Mouse (Mus musculus): ENCODE results near the gene Smoc1. TPM values are rescaled to one million over a fixed set of nuclear protein-coding genes. Genes with fewer than 3 reads are reported as not detected.

Smoc1 gene
- polyA plus RNA-seq, 1 experiment: 3.8 TPM

DNA sequence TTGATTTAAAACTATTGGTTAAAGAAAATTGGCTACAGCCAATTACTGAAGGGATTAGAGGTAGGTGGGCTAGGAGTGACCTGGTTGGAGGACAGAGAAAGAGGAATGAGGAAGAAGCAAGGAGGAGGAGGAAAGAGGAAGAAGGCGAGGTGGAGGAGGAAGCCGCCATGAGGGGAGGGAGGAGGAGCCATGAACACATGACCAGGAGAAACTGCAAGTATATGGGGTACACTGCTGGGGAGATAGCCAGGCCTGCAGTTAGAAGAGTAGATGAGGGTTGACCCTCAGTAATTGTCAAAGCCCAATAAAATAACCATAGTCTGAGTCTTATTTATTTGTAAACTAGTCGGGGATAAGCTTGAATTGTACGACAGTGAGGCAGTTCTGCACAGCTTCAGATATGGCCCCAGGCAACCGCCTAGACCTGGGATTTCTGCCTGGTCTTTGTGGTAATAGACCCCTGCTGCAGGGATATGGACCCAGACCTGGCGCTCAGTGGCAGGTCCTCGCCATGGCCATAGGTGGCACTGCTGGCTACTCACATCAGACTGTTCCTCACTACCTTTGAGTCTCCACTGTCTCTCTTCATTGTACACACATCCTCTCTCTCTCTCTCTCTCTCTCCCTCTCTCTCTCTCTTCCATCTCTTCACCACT, 7.2 kb upstream of the Smoc1 start:
- DNase-seq (ENCODE audit: low read depth, low spot score): no peak
- WGBS: 80% methylated on average over 7 of the region's 7 CpGs

GRCm38 (mm10) chr12:81024407-81024806, 2.2 kb upstream of the Smoc1 start:
- WGBS: 87% methylated on average over 7 of the region's 7 CpGs
- no peak for DNase-seq (ENCODE audit: low read depth, low spot score)

DNA sequence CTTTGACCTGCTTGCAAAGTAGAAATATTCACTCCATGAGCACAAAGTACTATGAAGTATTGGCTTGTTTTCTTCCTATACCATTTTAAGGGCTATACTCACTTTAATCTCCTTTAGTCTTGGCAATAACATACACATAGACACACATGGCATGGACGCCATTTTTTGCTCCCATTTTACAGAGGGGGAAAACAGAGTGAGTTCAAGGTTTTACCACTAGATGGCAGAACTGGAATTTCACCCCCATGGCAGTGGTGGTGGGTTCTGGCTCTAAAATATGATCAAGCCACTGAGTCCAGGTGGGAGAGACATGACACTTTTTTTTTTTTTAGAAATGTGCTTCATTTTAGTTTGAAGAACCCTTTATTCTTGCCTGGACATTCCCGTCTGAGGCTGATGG, 1.6 kb upstream of the Smoc1 start:
- DNase-seq (ENCODE audit: low read depth, low spot score): no peak
- WGBS: 79% methylated on average over 2 of the region's 2 CpGs

DNA sequence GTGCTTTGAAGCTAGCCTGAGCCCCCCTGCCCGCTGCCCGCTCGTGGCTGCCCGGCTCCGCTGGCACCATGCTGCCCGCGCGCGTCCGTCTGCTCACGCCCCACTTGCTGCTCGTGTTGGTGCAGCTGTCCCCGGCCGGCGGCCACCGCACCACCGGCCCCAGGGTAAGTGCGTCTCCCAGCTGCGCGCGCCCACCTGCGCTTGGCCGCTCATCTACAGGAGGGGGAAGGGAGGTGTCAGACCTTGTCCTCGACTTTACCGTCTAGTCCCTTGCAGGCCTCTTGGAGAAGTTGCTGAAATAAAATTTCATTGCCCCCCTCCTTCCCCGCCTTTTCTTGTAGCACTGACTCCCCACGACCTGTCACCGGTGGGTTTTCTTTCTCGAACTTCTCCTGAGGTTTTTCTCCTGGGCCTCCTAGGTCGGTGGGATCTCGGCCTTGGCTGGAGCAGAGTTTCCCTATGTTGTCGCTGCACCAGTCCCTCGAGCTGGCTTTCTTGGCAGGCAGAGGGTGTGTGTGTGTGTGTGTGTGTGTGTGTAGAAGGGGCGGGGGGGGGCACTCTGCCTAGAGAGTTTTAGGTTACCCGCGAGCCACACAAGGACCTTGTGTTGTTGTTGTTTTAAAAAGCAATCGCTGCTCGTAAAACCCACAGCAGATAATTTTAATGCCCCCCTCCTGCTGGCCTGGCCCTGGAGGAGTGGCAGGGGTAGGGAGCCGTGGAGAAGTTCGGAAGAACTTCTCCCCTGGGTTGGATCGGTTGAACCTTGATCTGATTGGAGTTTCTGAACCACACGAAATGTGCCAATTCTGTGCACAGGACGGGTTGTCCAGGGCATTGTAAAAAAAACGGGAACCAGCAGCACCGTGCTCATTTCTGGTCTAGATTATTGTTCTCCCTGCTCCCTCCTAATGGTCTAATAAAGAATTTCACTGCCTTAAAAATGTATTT, 661 bp downstream of the Smoc1 start:
- DNase-seq (ENCODE audit: low read depth, low spot score): no peak
- 5% methylated on average over 45 of the region's 45 CpGs for WGBS

DNA sequence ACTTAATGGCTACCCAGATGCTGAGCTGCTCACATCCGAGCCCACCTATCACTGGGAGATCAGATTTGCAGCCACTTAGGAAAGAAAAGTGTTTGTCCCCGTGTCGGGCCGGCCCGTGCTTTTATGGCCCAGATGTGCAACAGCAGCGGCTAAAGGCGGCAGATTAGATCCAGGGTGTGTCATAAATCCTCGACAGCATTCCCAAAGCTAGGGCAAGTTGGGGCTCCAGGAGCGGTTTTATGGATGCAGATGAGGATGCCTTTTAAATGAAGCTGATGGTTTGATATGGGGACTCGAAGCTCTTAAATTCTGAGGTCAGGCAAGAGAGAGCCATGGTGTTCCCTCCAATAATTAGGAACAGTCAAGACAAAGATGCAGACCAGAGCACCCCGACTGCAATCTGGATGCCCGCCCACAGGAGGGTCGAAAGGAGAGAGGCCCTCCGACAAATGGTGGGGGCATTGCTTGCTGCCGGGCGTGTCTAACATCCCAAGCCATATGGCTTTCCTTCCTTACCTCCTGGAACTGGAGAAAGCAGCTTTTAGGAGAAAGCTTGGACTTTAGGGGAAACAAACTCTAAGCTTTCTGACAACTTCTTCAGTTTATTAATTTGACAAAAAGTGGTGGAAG, 1.8 kb downstream of the Smoc1 start:
- WGBS: 15% methylated on average over 16 of the region's 16 CpGs

DNA sequence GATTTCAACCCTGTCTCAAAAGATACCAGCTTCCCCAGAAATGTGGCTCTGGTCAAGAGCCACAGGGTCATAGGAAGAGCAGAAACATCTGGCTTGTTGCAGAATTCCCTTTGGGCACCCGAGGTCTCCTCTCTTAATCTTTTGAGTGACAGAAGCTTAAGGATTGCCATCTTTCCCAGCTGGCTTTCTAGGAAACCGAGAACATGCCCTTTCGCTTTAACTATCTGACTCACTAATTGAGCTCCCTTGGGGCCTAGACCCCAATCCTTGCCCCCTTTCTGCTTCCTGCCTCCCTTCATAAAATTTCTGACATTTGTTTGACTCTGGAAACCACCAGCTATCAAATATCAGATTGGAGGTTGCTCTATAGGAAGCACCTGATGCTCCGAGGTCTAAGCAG, 3.1 kb downstream of the Smoc1 start:
- WGBS: 78% methylated on average over 4 of the region's 4 CpGs
- DNase-seq (ENCODE audit: low read depth, low spot score): no peak

More for the DNA sequence above, 1.8 kb downstream of the Smoc1 start:
- no peak for DNase-seq (ENCODE audit: low read depth, low spot score)

GRCm38 (mm10) chr12:81031579-81031978, 5.0 kb downstream of the Smoc1 start:
- no peak for DNase-seq (ENCODE audit: low read depth, low spot score)
- 83% methylated on average over 7 of the region's 7 CpGs for WGBS

DNA sequence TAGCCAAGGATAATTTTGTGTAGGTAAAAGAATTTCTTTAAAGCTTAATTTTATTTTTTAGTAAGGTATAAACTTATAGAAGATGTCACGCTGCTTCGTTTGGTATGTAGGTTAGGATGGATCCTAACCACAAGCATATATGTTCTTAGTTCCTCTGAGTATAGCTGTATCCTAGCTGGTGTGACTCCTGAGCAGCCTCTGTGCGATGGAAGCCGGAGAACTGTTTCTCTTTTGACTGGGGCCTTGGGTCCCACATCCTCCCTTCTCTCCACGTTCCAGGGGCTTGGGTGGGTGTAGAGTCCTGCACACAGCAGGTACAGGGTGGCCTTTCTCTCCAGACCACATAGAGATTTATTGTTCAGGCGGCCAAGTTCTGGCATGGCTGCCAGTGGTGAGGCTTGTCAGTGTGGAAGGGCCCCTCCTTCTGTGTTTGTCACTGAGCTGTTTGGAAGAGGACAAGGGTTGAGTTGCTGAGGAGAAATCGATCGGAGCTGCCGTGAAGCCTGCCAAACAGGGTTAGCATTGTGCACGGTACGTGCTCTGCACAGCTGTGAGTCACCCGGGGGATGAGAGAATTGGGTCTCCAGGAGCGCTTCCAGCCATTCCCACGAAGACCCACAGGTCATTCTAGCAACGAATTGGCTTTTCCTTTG, 6.9 kb downstream of the Smoc1 start:
- 52% methylated on average over 15 of the region's 15 CpGs for WGBS
- no peak for DNase-seq (ENCODE audit: low read depth, low spot score)

GRCm38 (mm10) chr12:81034042-81034417, 7.4 kb downstream of the Smoc1 start:
- DNase-seq (ENCODE audit: low read depth, low spot score): no peak
- WGBS: 71% methylated on average over 4 of the region's 4 CpGs

GRCm38 (mm10) chr12:81035850-81036249, 9.2 kb downstream of the Smoc1 start:
- DNase-seq (ENCODE audit: low read depth, low spot score): no peak
- 75% methylated on average over 6 of the region's 6 CpGs for WGBS

- no peak for DNase-seq (ENCODE audit: low read depth, low spot score)
- 54% methylated on average over 11 of the region's 11 CpGs for WGBS
These were observed 17.0 kb downstream of the Smoc1 start for GRCm38 (mm10) chr12:81043616-81044015.

DNA sequence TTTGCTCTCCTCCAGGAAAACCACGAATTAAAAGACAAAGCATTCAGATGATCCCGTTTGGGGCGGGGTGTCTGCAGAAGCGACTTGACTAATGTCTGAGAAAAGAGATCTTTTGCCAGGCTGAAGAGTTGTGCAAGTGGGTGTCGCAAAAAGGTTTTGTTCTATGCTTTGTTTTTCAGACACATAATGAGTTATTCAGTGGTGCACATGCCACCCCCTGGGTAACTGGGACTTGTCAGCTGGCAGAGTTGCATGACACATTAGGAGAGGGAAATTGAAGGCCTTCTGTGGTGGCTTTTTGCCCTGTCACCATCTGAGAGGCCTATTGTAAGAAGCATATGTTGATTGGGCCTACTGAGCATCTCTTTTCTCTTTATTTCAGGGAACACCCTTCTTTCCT, 20.3 kb downstream of the Smoc1 start:
- no peak for DNase-seq (ENCODE audit: low read depth, low spot score)
- WGBS: 75% methylated on average over 5 of the region's 5 CpGs

DNA sequence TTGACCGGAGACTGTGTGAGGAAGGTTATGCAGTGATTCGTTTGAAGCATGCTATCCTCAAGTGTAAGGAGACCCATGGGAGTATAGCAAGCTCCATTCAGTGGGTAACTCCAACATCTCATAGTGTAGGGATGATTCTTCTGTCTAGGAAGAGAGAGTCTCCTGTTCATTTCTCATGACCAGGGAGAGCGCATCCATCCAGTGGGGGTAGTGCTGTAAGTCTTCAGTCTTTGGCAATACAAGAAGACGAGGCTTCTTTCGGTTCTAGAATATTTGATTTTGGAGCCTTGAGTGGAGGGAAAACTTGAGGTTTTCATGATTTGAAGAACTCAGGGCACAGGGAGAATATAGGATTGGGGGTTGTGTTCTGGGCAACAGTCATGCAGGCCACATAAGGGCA, 23.1 kb downstream of the Smoc1 start:
- DNase-seq (ENCODE audit: low read depth, low spot score): no peak
- WGBS: 92% methylated on average over 5 of the region's 5 CpGs

GRCm38 (mm10) chr12:81055000-81055705, 28.5 kb downstream of the Smoc1 start:
- 74% methylated on average over 11 of the region's 11 CpGs for WGBS
- no peak for DNase-seq (ENCODE audit: low read depth, low spot score)

- 86% methylated on average over 2 of the region's 2 CpGs for WGBS
- DNase-seq (ENCODE audit: low read depth, low spot score): no peak
These were observed 29.2 kb downstream of the Smoc1 start for GRCm38 (mm10) chr12:81055811-81056210.

DNA sequence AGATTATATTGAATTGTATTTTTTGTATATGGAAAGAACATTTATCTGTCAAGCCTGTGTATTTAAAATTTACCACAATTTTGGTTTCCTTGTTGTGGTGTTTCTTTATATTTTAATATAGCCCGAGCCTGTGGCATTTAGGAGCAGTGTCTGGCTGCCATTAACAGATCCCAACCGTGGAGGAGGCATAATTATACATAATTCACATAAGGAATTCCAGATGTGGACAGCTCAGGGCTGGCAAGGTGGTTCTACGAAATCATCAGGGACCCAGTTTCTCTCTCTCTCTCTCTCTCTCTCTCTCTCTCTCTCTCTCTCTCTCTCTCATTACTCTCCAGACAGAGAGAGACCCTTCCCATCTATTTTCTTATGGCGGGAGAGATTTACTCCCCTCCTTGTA, 31.0 kb downstream of the Smoc1 start:
- 53% methylated on average over 4 of the region's 4 CpGs for WGBS
- no peak for DNase-seq (ENCODE audit: low read depth, low spot score)

DNA sequence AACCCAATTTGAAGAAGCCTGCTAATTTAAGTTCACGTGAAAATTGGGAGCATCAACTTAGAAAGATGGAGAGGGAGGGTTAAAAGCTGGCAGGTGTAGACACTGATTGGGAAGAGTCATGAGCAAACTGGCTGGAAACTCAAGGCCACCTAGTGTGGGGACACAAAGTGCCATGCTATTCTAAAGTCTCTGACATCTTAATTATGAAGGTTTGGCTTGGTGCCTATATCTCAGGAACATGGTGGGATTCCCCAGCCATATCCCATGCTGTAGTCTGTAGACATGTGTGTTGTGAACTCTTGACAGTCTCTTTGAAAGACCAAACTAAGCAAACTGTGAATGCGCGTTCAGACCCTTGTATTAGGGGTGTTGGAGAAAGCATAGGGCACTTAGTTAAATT, 32.0 kb downstream of the Smoc1 start:
- 92% methylated on average over 3 of the region's 3 CpGs for WGBS

DNA sequence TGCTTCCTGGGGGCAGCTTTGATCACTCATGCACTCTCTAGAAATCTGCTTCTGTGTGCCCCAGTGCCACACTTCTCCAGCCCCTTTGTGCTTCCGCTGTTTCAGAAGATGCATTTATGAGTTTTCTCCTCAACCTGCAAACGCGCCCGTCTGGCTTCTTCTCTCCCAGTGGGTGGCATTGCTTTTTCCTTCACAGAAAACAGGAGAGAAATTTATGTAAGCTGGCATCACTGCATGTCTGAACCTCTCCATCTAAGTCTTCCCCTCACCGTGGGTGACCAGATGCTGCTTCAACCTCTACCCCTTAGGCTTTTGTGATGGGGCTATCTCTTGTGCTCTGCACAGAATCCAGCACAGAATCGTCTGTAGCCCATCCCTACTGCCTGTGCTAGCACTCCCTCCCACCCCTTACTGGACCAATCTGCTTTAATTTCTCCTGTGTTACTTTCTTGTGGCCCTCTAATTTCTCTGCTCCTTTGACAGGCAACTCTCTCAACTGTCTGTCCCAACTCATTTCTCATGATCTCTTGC, 35.3 kb downstream of the Smoc1 start:
- DNase-seq (ENCODE audit: low read depth, low spot score): no peak
- 79% methylated on average over 6 of the region's 6 CpGs for WGBS

More for the DNA sequence above, 32.0 kb downstream of the Smoc1 start:
- no peak for DNase-seq (ENCODE audit: low read depth, low spot score)

DNA sequence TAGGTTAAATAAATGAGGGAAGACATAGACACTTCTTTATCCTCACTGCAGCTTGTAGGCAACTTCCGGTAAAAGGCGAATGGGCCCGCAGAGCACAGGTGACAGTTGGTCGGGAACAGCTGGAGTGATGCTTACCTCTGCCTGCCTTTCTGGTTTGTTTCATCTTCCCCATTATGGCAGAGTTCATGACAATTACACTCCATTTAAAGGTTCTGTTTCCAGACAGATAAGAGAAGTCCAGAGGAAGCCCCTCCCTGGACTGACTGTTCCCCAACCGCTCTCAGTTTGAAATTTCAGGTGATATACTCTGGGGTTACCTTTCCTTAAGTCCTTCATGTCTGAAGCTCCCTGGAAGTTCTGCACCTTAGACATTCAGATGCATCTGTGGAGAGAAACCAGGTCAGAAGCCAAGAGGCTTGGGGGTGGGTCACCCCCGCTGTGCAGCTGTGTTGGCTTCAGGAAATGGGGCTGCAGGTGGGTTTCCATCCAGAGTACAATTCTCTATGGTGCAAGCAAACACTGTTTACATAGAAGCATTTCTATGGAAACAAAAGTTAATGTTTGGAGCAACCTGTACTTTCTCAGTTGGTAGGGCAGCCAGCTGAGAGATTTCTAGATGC, 36.8 kb downstream of the Smoc1 start:
- WGBS: 70% methylated on average over 6 of the region's 6 CpGs
- DNase-seq (ENCODE audit: low read depth, low spot score): no peak
